In genomic region chr2:170418748-170419147, GRCm38 (mm10) we compare ENCODE assay signal across 9 mouse cellular contexts. TPM values are rescaled to one million over a fixed set of nuclear protein-coding genes. Genes with fewer than 3 reads are reported as not detected.
DNase-seq lines count a peak whose midpoint lies in the region; ATAC-seq and TF ChIP-seq lines count a peak whose summit lies in the region.
"Had no signal": no experiment of that assay in that cellular context is flagged by ENCODE, and none has a peak within 500 bp of the region (broad histone marks: within the 10 kb centered on the region; RNA-seq: fewer than 3 reads in every experiment).

No protein-coding gene starts in this region.

- no peak overlapping the region for H3K4me3 ChIP-seq in liver, embryonic 14.5 days (ENCODE audit: insufficient read depth in 1 of 2, low read depth in 2 of 2, low read length in 2 of 2)
- no peak overlapping the region for H3K4me3 ChIP-seq in liver, embryonic 11.5 days (ENCODE audit: low read depth, low read length)
- no peak overlapping the region for H3K4me3 ChIP-seq in lung, adult 2 months (replicated peaks; ENCODE audit: extremely low read depth, low read depth, low read length)
- no peak overlapping the region for H3K4me3 ChIP-seq in midbrain, embryonic 16.5 days (ENCODE audit: low read depth, low read length)
- H3K4me3 ChIP-seq: lung, embryonic 15.5 days had no signal

- whole genome bisulfite sequencing in liver, embryonic 14.5 days (ENCODE audit: insufficient replicate concordance) = 45% methylated on average over 10 of the region's 10 CpGs
- WGBS in liver, embryonic 11.5 days = 46% methylated on average over 10 of the region's 10 CpGs
- 37% methylated on average over 10 of the region's 10 CpGs for WGBS in lung, adult 2 months
- WGBS in midbrain, embryonic 16.5 days = 44% methylated on average over 10 of the region's 10 CpGs

- no peaks in the 10 kb centered on the region for H3K36me3 ChIP-seq in liver, embryonic 14.5 days (replicated peaks; ENCODE audit: control insufficient read depth, insufficient read depth, low read depth)
- H3K36me3 ChIP-seq in liver, embryonic 11.5 days (ENCODE audit: control insufficient read depth, insufficient read depth, low read length) = no peaks in the 10 kb centered on the region
- no peaks in the 10 kb centered on the region for H3K36me3 ChIP-seq in midbrain, embryonic 16.5 days (ENCODE audit: control insufficient read depth, insufficient read depth, low read length)
- H3K36me3 ChIP-seq: lung, embryonic 15.5 days had no signal

- TF ChIP-seq POLR2A in lung, adult 2 months (IDR thresholded peaks at IDR 0.05; ENCODE audit: borderline replicate concordance, extremely low read depth, low read depth, low read length) = no peak

- peak; percentile 11 to 16 for DNase-seq in frontal cortex, postnatal 25 days (ENCODE audit: low spot score in 2 of 2)
- no peak for DNase-seq in frontal cortex, postnatal 10 days (ENCODE audit: low spot score in 2 of 2)
- DNase-seq in liver, embryonic 14.5 days (ENCODE audit: low read depth in 3 of 3, low spot score in 3 of 3) = no peak
- DNase-seq in liver, embryonic 11.5 days (ENCODE audit: low spot score) = no peak
- peak; percentile 12 for DNase-seq in adrenal gland, adult 2 months
- peak; percentile 37 for DNase-seq in lung, adult 2 months
- DNase-seq in T-cell, adult 2 months (ENCODE audit: low spot score) = no peak

- no peak for TF ChIP-seq EP300 in liver, embryonic 14.5 days (IDR thresholded peaks at IDR 0.05; ENCODE audit: low read depth)

- peak; percentile 59 for TF ChIP-seq CTCF in liver, embryonic 14.5 days (IDR thresholded peaks at IDR 0.05; ENCODE audit: low read depth)
- TF ChIP-seq CTCF in lung, adult 2 months (IDR thresholded peaks at IDR 0.05; ENCODE audit: insufficient read depth, low read length) = peak; percentile 37; the same call in 1 of the 2 replicates

- ATAC-seq in liver, embryonic 14.5 days (ENCODE audit: insufficient read depth) = no peak
- no peak for ATAC-seq in liver, embryonic 11.5 days (replicated peaks; ENCODE audit: low FRiP score)
- no peak for ATAC-seq in midbrain, embryonic 16.5 days

- H3K4me2 ChIP-seq in liver, embryonic 14.5 days (ENCODE audit: low read depth) = no peak overlapping the region
- H3K4me2 ChIP-seq in liver, embryonic 11.5 days = no peak overlapping the region
- H3K4me2 ChIP-seq in midbrain, embryonic 16.5 days (ENCODE audit: low read length) = no peak overlapping the region
- H3K4me2 ChIP-seq: lung, embryonic 15.5 days had no signal

- H3K9ac ChIP-seq in liver, embryonic 14.5 days (replicated peaks) = no peak overlapping the region
- H3K9ac ChIP-seq in liver, embryonic 11.5 days (ENCODE audit: low read depth, low read length) = no peak overlapping the region
- no peak overlapping the region for H3K9ac ChIP-seq in midbrain, embryonic 16.5 days (ENCODE audit: low read depth, low read length)
- H3K9ac ChIP-seq: lung, embryonic 15.5 days had no signal

- no peak overlapping the region for H3K27ac ChIP-seq in liver, embryonic 14.5 days
- H3K27ac ChIP-seq in liver, embryonic 11.5 days (ENCODE audit: low read depth, low read length) = no peak overlapping the region
- H3K27ac ChIP-seq in midbrain, embryonic 16.5 days (ENCODE audit: low read length) = no peak overlapping the region
- H3K27ac ChIP-seq: lung, embryonic 15.5 days had no signal

- no peaks in the 10 kb centered on the region for H3K4me1 ChIP-seq in liver, embryonic 14.5 days (replicated peaks; ENCODE audit: control insufficient read depth in 2 of 2, insufficient read depth in 2 of 2, low read length in 1 of 2)
- H3K4me1 ChIP-seq in liver, embryonic 11.5 days (replicated peaks; ENCODE audit: control insufficient read depth, insufficient read depth, low read length) = no peaks in the 10 kb centered on the region
- no peaks in the 10 kb centered on the region for H3K4me1 ChIP-seq in lung, adult 2 months (ENCODE audit: control insufficient read depth, insufficient read depth, low read length)
- no peaks in the 10 kb centered on the region for H3K4me1 ChIP-seq in midbrain, embryonic 16.5 days (ENCODE audit: control insufficient read depth, insufficient read depth, low read length)
- H3K4me1 ChIP-seq: lung, embryonic 15.5 days had no signal

- no peaks in the 10 kb centered on the region for H3K27me3 ChIP-seq in liver, embryonic 14.5 days (ENCODE audit: control insufficient read depth, insufficient read depth, low read length)
- no peaks in the 10 kb centered on the region for H3K27me3 ChIP-seq in liver, embryonic 11.5 days (replicated peaks; ENCODE audit: control insufficient read depth, insufficient read depth, low read length)
- no peaks in the 10 kb centered on the region for H3K27me3 ChIP-seq in midbrain, embryonic 16.5 days (ENCODE audit: control insufficient read depth, insufficient read depth, low read depth, low read length)
- H3K27me3 ChIP-seq: lung, embryonic 15.5 days had no signal

- no peaks in the 10 kb centered on the region for H3K9me3 ChIP-seq in liver, embryonic 14.5 days (ENCODE audit: control insufficient read depth, low read length)
- no peaks in the 10 kb centered on the region for H3K9me3 ChIP-seq in liver, embryonic 11.5 days (ENCODE audit: control insufficient read depth, low read length)
- no peaks in the 10 kb centered on the region for H3K9me3 ChIP-seq in midbrain, embryonic 16.5 days (replicated peaks; ENCODE audit: control insufficient read depth, low read length, poor library complexity, severe bottlenecking)
- H3K9me3 ChIP-seq: lung, embryonic 15.5 days had no signal

RNA-seq across cellular contexts. Expression of gene Bcas1, which starts 8.9 kb away (rescaled TPM):
- 3.0 and 3.9 TPM in 2 replicates for polyA plus RNA-seq in liver, embryonic 14.5 days (2012; rRNA removed)
- 5.7 and 6.0 TPM in 2 replicates for polyA plus RNA-seq in liver, embryonic 14.5 days (2014; fragmentation: Nextera tagmentation; extraction: Ambion mirVana)
- 6.1 and 7.5 TPM in 2 replicates for polyA plus RNA-seq in liver, embryonic 11.5 days (2014; fragmentation: Nextera tagmentation; extraction: Ambion mirVana)
- total RNA-seq in adrenal gland, adult 2 months (2021) = under 1 TPM; 0.35 to 0.66 TPM
- polyA plus RNA-seq in adrenal gland, adult 2 months (2012; rRNA removed) = not detected in 2 replicates
- polyA plus RNA-seq in lung, adult 2 months (2012; rRNA removed) = 2.2 and 3.2 TPM in 2 replicates
- 7.2 and 9.9 TPM in 2 replicates for polyA plus RNA-seq in midbrain, embryonic 16.5 days (2015; fragmentation: Nextera tagmentation; extraction: Ambion mirVana)

Comparison
In these comparisons a context has a peak if more than half of its experiments do, and no peak if none do; other contexts are left out.
1. DNase-seq: peak in frontal cortex, postnatal 25 days (2 of 2), adrenal gland, adult 2 months (single experiment) and lung, adult 2 months (single experiment); none in frontal cortex, postnatal 10 days (0 of 2), liver, embryonic 14.5 days (0 of 3), liver, embryonic 11.5 days (single experiment) and T-cell, adult 2 months (single experiment).